Mouse (Mus musculus): ENCODE measurements around the gene Dync1i2.

- TF ChIP-seq CEBPB (IDR thresholded peaks at IDR 0.05; ENCODE audit: low read depth) (no peak), MYOD1 (IDR thresholded peaks at IDR 0.05; ENCODE audit: control insufficient read depth, insufficient read length, low read depth) (no peak), CTCF (IDR thresholded peaks at IDR 0.05; ENCODE audit: control insufficient read depth, insufficient read depth, insufficient read length) (no peak), MAX (IDR thresholded peaks at IDR 0.05) (no peak), USF1 (IDR thresholded peaks at IDR 0.05; ENCODE audit: low read depth) (no peak)
These were observed 64.2 kb downstream of the Dync1i2 start for GRCm38 (mm10) chr2:71275734-71276133.
